Mouse (Mus musculus) lung, adult 2 months (tissue): ENCODE data around the gene Adcy2.

Experiments used
- CTCF ChIP-seq: fragments of 200-500 bp; IDR thresholded peaks from 2 replicates; pipeline ENCODE4 v1.5.1; 2011; ENCODE audit warnings: mild to moderate bottlenecking, low read length, control low read depth; ENCODE audit not compliant: insufficient read depth
- POLR2A ChIP-seq: fragments of 200-500 bp; IDR thresholded peaks from 2 replicates; pipeline ENCODE4 v1.6.1; 2011; ENCODE audit warnings: low read depth, mild to moderate bottlenecking, control low read depth, low read length, borderline replicate concordance; ENCODE audit errors: extremely low read depth

DNA sequence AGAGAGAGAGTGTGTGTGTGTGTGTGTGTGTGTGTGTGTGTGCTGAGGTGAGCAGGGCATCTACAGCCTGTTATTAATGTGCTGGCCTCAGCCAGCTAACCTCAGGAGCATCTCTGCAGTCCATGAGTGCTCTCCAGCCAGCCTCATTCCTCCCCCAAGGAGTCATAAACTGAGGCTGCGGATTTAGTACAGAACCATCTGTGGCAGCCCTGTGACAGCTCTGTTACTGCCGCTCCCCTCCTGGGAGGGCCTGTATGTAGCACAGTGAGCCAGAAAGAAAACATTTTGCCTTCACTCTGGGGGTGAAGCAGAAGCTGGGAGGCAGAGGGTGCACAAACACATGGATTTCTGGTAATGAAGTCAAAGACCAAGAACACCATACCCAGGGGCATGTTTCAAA, 159.8 kb downstream of the Adcy2 start:
- TF ChIP-seq CTCF (no peak), POLR2A (no peak)
